Mouse (Mus musculus) monocyte, adult 5-6 weeks (primary cell): ENCODE measurements around the gene Kdelr2. TPM values are rescaled to one million over a fixed set of nuclear protein-coding genes. Genes with fewer than 3 reads are reported as not detected.

Experiments used
- ATAC-seq: fragments of 153-309, 156-312 bp; replicated peaks from 2 replicates; pipeline ENCODE4 v1.8.0; 2017; ENCODE audit warnings: mild to moderate bottlenecking; ENCODE audit not compliant: low TSS enrichment, insufficient number of reproducible peaks, severe bottlenecking, poor library complexity, low FRiP score
- total RNA-seq: library from RNA; stranded (forward); fragments of 200-1000, 200-491, 200-594 nt; gene quantifications from 3 replicates; pipeline ENCODE4 v1.2.3, GENCODE M21; 2017

Gene Kdelr2
- total RNA-seq, 1 experiment from 2014 or later: 47.5 TPM

DNA sequence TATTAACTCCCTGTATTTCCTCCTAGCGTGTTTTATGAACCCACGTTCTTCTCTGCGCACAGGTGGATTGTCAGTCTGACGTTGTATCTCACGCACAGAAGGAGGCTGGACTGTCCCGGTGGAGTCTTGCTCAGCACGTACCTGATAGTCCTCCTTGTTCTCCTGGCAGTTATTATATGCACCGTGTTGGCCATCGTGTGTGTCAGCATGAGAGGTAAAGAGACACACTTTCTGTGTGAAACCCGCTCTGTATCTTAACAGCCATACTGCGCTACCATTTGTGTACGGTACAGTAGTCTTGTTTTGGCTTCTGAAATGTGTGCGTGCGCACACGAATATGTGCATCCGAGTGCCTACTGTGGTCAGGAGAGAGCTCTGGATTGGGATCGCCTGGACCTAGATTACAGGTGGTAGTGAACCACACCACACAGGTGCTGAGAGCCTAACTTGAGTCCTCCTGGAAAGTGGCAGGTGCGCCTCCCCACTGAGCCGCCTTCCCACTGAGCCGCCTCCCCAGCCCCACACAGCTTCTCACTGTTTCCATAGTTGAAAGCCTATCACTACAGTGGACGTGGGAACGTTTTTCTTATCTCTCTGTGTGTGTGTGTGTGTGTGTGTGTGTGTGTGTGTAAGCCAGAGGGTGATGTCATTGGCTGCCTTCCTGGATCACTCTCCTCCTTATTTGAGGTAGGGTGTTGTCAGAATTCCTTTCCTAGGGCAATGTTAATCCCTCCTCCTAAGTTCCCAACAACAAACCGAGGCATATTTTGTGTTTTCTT, 63.4 kb downstream of the Kdelr2 start:
- ATAC-seq: no peak

DNA sequence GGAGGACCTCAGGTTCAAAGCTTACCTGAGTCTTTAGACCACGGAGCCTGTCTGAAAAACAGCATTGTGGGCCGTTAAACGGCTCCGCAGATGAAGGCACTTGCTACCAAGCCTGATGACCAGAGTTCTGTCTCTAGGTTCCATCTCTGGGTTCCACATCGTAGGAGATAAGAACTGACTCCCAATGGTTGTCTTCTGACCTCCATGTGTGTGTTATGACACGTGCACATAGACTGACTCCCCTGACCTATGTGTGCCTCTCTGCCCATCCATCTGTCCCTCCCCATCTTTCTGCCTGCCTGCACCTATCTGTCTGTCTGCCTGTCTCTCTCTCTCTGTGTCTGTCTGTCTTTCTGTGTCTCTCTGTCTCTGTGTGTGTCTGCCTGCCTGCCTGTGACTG, 64.3 kb downstream of the Kdelr2 start:
- ATAC-seq: no peak

- ATAC-seq: no peak
Measured at GRCm38 (mm10) chr5:143469628-143470027, 66.0 kb downstream of the Kdelr2 start.

GRCm38 (mm10) chr5:143470421-143471164, 67.0 kb downstream of the Kdelr2 start:
- ATAC-seq: peak; percentile 71

DNA sequence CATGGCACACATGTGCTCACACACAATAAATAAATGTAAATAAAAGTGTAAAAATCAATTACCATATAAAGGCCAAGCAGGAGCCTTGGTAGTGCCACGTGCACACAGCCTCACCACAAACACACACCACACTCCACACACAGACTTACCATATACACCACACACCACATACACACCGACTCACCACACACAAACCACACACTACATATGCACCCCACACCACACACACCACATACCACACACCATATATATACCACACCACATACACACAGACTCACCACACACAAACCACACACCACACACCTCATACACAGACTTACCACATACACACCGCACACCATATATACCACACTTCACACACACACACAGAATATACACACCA, 67.5 kb downstream of the Kdelr2 start:
- no peak for ATAC-seq

Other genes with a start within 250 kb of the Kdelr2 start
- 6.0 to 19.7 TPM (median 18.1 TPM) in 3 replicates for gene Rbak, start 223.1 kb upstream of the Kdelr2 start, total RNA-seq
- gene Spdye4b, start 222.8 kb upstream of the Kdelr2 start, total RNA-seq: 0.29 to 0.95 TPM in 2 of 3 replicates, not detected in the other
- not detected in 3 replicates for gene Spdye4a, start 176.9 kb upstream of the Kdelr2 start, total RNA-seq
- gene Zfp12, start 168.7 kb upstream of the Kdelr2 start, total RNA-seq: 17.0 to 19.7 TPM (median 17.2 TPM) in 3 replicates
- gene Zfp316, start 133.8 kb upstream of the Kdelr2 start, total RNA-seq: 1.4 to 2.9 TPM (median 1.9 TPM) in 3 replicates
- gene Zfp853, start 110.2 kb upstream of the Kdelr2 start, total RNA-seq: not detected in 3 replicates
- gene E130309D02Rik, start 88.5 kb upstream of the Kdelr2 start, total RNA-seq: 7.4 to 12.5 TPM (median 10.3 TPM) in 3 replicates
- gene Zdhhc4, start 74.6 kb upstream of the Kdelr2 start, total RNA-seq: 22.5 to 39.9 TPM (median 33.8 TPM) in 3 replicates
- gene Grid2ip, start 46.5 kb upstream of the Kdelr2 start, total RNA-seq: not detected in 3 replicates
- 25.0 to 39.5 TPM (median 28.8 TPM) in 3 replicates for gene Daglb, start 60.7 kb downstream of the Kdelr2 start, total RNA-seq
- gene Rac1, start 124.2 kb downstream of the Kdelr2 start, total RNA-seq: 193 to 248 TPM (median 198 TPM) in 3 replicates
- 129 to 134 TPM (median 132 TPM) in 3 replicates for gene Cyth3, start 218.6 kb downstream of the Kdelr2 start, total RNA-seq